Mouse (Mus musculus) left cerebral cortex, postnatal 25 days (tissue): ENCODE measurements around the gene Gm9857. TPM values are rescaled to one million over a fixed set of nuclear protein-coding genes. Genes with fewer than 3 reads are reported as not detected.

Experiments
- DNase-seq, 2 experiments: peaks; one replicate each; pipeline ENCODE4 v3.0.0; 2022; ENCODE audit warnings: low spot score in 2 of 2, mixed read lengths in 1 of 2
- intact Hi-C: fragments of 180-260 bp; cut with DNase I; formaldehyde crosslinking; loops from one replicate; pipeline ENCODE4 v1.15.1; 2025
- total RNA-seq, 2 experiments: library from RNA; stranded (reverse); gene quantifications; 2 replicates each; pipeline ENCODE4 v1.2.3; 2021

Gm9857 gene
- total RNA-seq, 2 experiments from 2014 or later, result not detected

DNA sequence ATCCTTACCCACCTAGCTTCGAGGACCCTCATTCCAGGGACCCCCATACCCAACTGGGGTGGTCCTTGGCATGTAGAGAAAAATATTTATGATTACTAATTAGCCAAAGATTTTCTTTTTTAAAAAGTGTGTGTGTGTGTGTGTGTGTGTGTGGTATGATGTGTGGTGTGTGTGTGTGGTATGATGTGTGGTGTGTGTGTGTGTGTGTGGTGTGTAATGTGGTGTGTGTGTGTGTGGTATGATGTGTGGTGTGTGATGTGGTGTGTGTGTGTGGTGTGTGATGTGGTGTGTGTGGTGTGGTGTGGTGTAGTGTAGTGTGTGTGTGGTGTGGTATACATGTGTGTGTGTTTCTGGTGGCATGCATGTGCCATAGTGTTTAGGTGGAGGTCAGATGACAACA is 48.2 kb downstream of the Gm9857 start:
- intact Hi-C loops, result no loop called here
- DNase-seq, result no peak

Other genes with a start within 250 kb of the Gm9857 start
- gene Gpsm2, start 218.1 kb downstream of the Gm9857 start, total RNA-seq, result 10 to 100 TPM; 15.5 to 16.0 TPM
- not detected for gene Aknad1, start 200.8 kb downstream of the Gm9857 start, total RNA-seq
- gene Stxbp3, start 99.9 kb downstream of the Gm9857 start, total RNA-seq, result 10 to 100 TPM; 20.8 to 24.5 TPM
- gene Fndc7, start 50.4 kb downstream of the Gm9857 start, total RNA-seq, result under 1 TPM in 1 of 2 experiments, not detected in 1; 0.09 TPM
- 10 to 100 TPM; 39.6 to 43.8 TPM for gene Prpf38b, start 28.7 kb downstream of the Gm9857 start, total RNA-seq
- gene Henmt1, start 572 bp downstream of the Gm9857 start, total RNA-seq, result 1 to 10 TPM; 3.1 to 4.4 TPM
- 10 to 100 TPM; 33.5 to 44.5 TPM for gene Fam102b, start 87.2 kb upstream of the Gm9857 start, total RNA-seq
- not detected for gene Slc25a54, start 140.0 kb upstream of the Gm9857 start, total RNA-seq
- gene Slc25a24, start 182.7 kb upstream of the Gm9857 start, total RNA-seq, result 1 to 10 TPM; 3.2 to 3.5 TPM